Mouse (Mus musculus) ES-E14 (cell line): ENCODE data around the gene Usp4. TPM values are rescaled to one million over a fixed set of nuclear protein-coding genes. Genes with fewer than 3 reads are reported as not detected.

Experiments
- DNase-seq: peaks from one replicate; pipeline ENCODE4 v3.0.0-alpha.2; 2013; ENCODE audit warnings: low read depth, low spot score
- H3K27ac ChIP-seq: 2 replicates; pipeline ENCODE4 v1.5.1; 2012; ENCODE audit warnings: low read depth, mild to moderate bottlenecking, low read length, moderate library complexity, mixed read lengths; ENCODE audit not compliant: poor library complexity, insufficient read depth, severe bottlenecking
- H3K36me3 ChIP-seq: 2 replicates; pipeline ENCODE4 v1.6.1; 2012; ENCODE audit warnings: mild to moderate bottlenecking, low read length, moderate library complexity, mixed read lengths; ENCODE audit not compliant: control insufficient read depth, poor library complexity, insufficient read depth, severe bottlenecking
- H3K4me1 ChIP-seq, 2 experiments: fragments of 150-350 bp in 1 of 2; sonication (generic) in 1 of 2; 2 replicates each; pipeline ENCODE4 v1.6.1; 2012; ENCODE audit warnings: low read length in 2 of 2, mild to moderate bottlenecking in 1 of 2, mixed read lengths in 1 of 2; ENCODE audit not compliant: control insufficient read depth in 2 of 2, insufficient read depth in 2 of 2, poor library complexity in 1 of 2
- H3K4me3 ChIP-seq, 2 experiments: fragments of 150-350 bp in 1 of 2; sonication (generic) in 1 of 2; 2 replicates each; pipeline ENCODE4 v1.5.1; 2012; ENCODE audit warnings: low read length in 2 of 2, low read depth in 1 of 2, mild to moderate bottlenecking in 1 of 2, mixed read lengths in 1 of 2; ENCODE audit not compliant: insufficient read depth in 1 of 2, poor library complexity in 1 of 2, severe bottlenecking in 1 of 2
- H3K9ac ChIP-seq: 2 replicates; pipeline ENCODE4 v1.6.1; 2012; ENCODE audit warnings: low read depth, mild to moderate bottlenecking, low read length, mixed read lengths; ENCODE audit not compliant: poor library complexity, insufficient read depth, severe bottlenecking
- H3K9me3 ChIP-seq: fragments of 150-350 bp; sonication (generic); 2 replicates; pipeline ENCODE4 v1.6.1; 2012; ENCODE audit warnings: low read depth, mild to moderate bottlenecking, low read length; ENCODE audit not compliant: control insufficient read depth, insufficient read depth
- CHD2 ChIP-seq: IDR thresholded peaks from 2 replicates; pipeline ENCODE4 v1.6.1; 2014; ENCODE audit warnings: mild to moderate bottlenecking, low read depth, low read length, inconsistent platforms
- HCFC1 ChIP-seq: IDR thresholded peaks from 2 replicates; pipeline ENCODE4 v1.6.1; 2012; ENCODE audit warnings: low read length, inconsistent platforms, borderline replicate concordance; ENCODE audit not compliant: insufficient read depth
- MAFK ChIP-seq: IDR thresholded peaks from 2 replicates; pipeline ENCODE4 v1.6.1; 2014; ENCODE audit warnings: mild to moderate bottlenecking, low read depth, low read length, inconsistent platforms; ENCODE audit not compliant: insufficient read depth
- ZC3H11A ChIP-seq: IDR thresholded peaks from 2 replicates; pipeline ENCODE4 v1.6.1; 2012; ENCODE audit warnings: low read depth, mild to moderate bottlenecking, inconsistent platforms, low read length, borderline replicate concordance
- ZNF384 ChIP-seq: IDR thresholded peaks from 2 replicates; pipeline ENCODE4 v1.6.1; 2012; ENCODE audit warnings: low read depth, low read length, inconsistent platforms
- in situ Hi-C, 2 experiments: fragments of 600-800 bp; cut with MboI; formaldehyde crosslinking; loops; one replicate each; pipeline ENCODE4 v1.15.1; 2025; ENCODE audit warnings: low sequenced_read_pairs in 2 of 2, inconsistent platforms in 1 of 2; ENCODE audit not compliant: unreplicated experiment in 2 of 2
- total RNA-seq: library from RNA; depleted of rRNA; stranded (reverse); fragments of 300-350 nt; gene quantifications from 2 replicates; pipeline ENCODE4 v1.2.3, GENCODE M21; 2012; rRNA removed

Gene Usp4
- total RNA-seq, 1 experiment = 69.1 TPM

DNA sequence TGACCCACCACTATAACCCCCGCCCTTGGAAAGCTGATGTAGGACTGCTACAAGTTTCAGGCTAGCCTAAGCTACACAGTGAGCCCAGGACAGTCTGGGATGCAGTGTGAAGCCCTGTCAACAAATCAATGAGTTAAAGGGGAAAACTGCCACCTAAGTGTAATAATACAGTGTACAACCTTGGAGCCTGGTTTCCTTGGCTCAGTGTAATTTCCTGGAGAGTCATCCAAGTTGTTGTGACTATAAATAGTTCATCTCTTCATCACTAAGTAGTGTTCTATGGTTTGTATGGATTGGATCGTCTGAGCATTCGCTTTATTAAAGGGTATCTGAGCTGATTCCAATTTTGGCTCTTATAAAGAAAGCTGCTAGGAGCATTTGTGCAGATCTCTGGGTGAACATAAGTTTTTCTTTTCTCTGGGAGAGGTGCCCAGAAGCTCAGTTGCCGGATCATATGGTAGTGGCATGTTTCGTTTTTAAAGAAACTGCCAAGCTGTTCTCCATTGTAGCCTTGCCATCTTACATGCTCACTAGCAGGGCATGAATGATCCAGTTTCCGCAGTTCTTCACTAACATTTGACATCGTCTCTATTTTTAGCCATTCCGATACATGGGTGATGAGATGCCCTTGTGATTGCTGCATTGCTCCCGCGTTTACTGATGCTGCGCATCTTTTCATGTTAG, 93.7 kb downstream of the Usp4 start:
- TF ChIP-seq ZNF384 (no peak), CHD2 (no peak), HCFC1 (no peak), ZC3H11A (no peak), MAFK (no peak)
- no peak for DNase-seq
- Histone ChIP-seq H3K9me3 (no peaks in the 10 kb centered on the region), H3K9ac (no peak overlapping the region), H3K36me3 (no peaks in the 10 kb centered on the region), H3K4me1 (0 out of 4 replicates have a peak, but pooled peaks cover 0 to 2% of the 10 kb centered on the region in 2 experiments), H3K4me3 (no peak overlapping the region), H3K27ac (no peak overlapping the region)
- in situ Hi-C loops = no loop called here

Other genes with a start within 250 kb of the Usp4 start
- 0.45 and 0.58 TPM in 2 replicates for gene Bsn, start 157.5 kb upstream of the Usp4 start, total RNA-seq
- gene Dag1, start 83.9 kb upstream of the Usp4 start, total RNA-seq = 134 and 168 TPM in 2 replicates
- 9.2 and 9.9 TPM in 2 replicates for gene Nicn1, start 57.4 kb upstream of the Usp4 start, total RNA-seq
- gene Amt, start 51.0 kb upstream of the Usp4 start, total RNA-seq = 63.9 and 77.9 TPM in 2 replicates
- 82.9 and 125 TPM in 2 replicates for gene Rhoa, start 41.7 kb upstream of the Usp4 start, total RNA-seq
- gene Tcta, start 41.7 kb upstream of the Usp4 start, total RNA-seq = 10.0 and 11.0 TPM in 2 replicates
- gene Gpx1, start 8.9 kb upstream of the Usp4 start, total RNA-seq = 797 and 939 TPM in 2 replicates
- gene 1700102P08Rik, start 45.0 kb downstream of the Usp4 start, total RNA-seq = 1.3 and 1.5 TPM in 2 replicates
- gene Ccdc36, start 80.6 kb downstream of the Usp4 start, total RNA-seq = 1.4 and 1.7 TPM in 2 replicates
- gene BC048562, start 88.6 kb downstream of the Usp4 start, total RNA-seq = not detected in 2 replicates
- 16.7 and 18.6 TPM in 2 replicates for gene Ccdc71, start 112.7 kb downstream of the Usp4 start, total RNA-seq
- gene Klhdc8b, start 113.7 kb downstream of the Usp4 start, total RNA-seq = 6.6 and 6.7 TPM in 2 replicates
- gene Lamb2, start 131.9 kb downstream of the Usp4 start, total RNA-seq = 50.6 and 54.5 TPM in 2 replicates
- gene Usp19, start 142.7 kb downstream of the Usp4 start, total RNA-seq = 92.1 and 126 TPM in 2 replicates
- 393 and 450 TPM in 2 replicates for gene Qars, start 159.9 kb downstream of the Usp4 start, total RNA-seq
- gene Qrich1, start 169.0 kb downstream of the Usp4 start, total RNA-seq = 145 and 152 TPM in 2 replicates
- gene Impdh2, start 212.4 kb downstream of the Usp4 start, total RNA-seq = 344 and 404 TPM in 2 replicates
- gene Ndufaf3, start 219.6 kb downstream of the Usp4 start, total RNA-seq = 36.6 and 57.3 TPM in 2 replicates
- gene Dalrd3, start 222.0 kb downstream of the Usp4 start, total RNA-seq = 112 and 209 TPM in 2 replicates
- gene Wdr6, start 230.9 kb downstream of the Usp4 start, total RNA-seq = 56.9 and 78.8 TPM in 2 replicates
- 13.7 and 18.1 TPM in 2 replicates for gene P4htm, start 249.8 kb downstream of the Usp4 start, total RNA-seq